Mouse (Mus musculus): ENCODE results near the gene Treml4.

DNA sequence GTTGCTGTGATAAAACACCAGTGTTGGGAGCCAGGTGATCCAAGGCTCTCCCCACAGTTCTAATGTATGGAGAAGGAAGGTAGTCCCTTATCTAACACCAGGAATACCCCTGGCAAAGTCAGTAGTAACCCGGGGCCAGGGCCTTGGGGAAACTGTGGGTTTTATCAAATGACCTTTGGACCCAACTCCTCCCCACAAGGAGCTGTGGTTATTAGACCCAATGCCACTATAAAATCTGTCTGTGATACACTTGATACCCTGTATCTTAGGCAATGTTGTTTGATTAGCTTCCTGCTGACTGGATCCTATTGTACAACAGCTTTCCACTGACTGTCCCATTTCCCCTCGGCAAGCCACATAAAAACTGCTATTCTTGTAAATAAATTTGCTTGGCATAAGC lies 48.0 kb downstream of the Treml4 start:
- TF ChIP-seq CTCF (IDR thresholded peaks at IDR 0.05; ENCODE audit: low read depth, low read length) (no peak), POLR2A (IDR thresholded peaks at IDR 0.05; ENCODE audit: insufficient read depth, low read length) (no peak)

Measured in ES-Bruce4 (cell line).